Mouse (Mus musculus) stomach, postnatal 0 days (tissue): ENCODE data around the gene Krtap9-3.

Experiments
- CTCF ChIP-seq: IDR thresholded peaks from 2 replicates; pipeline ENCODE4 v1.5.1; 2016; ENCODE audit warnings: antibody characterized with exemption, low read depth, mild to moderate bottlenecking, moderate library complexity
- EP300 ChIP-seq: optimal IDR thresholded peaks from 2 replicates; pipeline ENCODE3; 2016; ENCODE audit warnings: antibody characterized with exemption

DNA sequence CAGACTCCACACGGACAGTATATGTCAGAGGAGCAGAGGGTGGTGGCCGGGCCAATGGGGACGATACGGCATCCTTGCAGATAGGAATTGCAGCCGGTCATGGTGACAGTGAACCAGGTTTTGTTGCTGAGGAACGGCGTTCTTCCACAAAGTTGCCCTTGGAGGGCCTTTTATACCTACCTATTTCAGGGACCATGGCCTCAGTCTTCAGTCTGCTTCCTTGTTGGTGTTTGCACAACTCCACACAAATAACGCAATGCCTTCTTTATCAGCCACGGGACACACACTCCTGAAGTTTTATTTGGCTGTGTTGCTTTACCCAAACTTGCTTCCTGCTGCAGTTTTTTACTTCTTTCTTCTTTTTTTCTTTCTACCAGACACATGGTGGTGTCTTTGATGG is 38.5 kb downstream of the Krtap9-3 start, which contains the start of gene Gm11939:
- no peak for TF ChIP-seq EP300
- no peak for TF ChIP-seq CTCF
